Mouse (Mus musculus) lung, adult 2 months (tissue): ENCODE measurements around the gene Spef1. TPM values are rescaled to one million over a fixed set of nuclear protein-coding genes. Genes with fewer than 3 reads are reported as not detected.

Experiments used
- DNase-seq: peaks from one replicate; pipeline ENCODE4 v3.0.0; 2022
- H3K4me1 ChIP-seq: fragments of 200-500 bp; 2 replicates; pipeline ENCODE4 v1.6.1; 2011; ENCODE audit warnings: low read length; ENCODE audit not compliant: control insufficient read depth, insufficient read depth
- H3K4me3 ChIP-seq: fragments of 200-500 bp; replicated peaks from 2 replicates; pipeline ENCODE3; 2011; ENCODE audit warnings: low read depth, mild to moderate bottlenecking, control low read depth, low read length; ENCODE audit errors: extremely low read depth
- CTCF ChIP-seq: fragments of 200-500 bp; IDR thresholded peaks from 2 replicates; pipeline ENCODE4 v1.5.1; 2011; ENCODE audit warnings: mild to moderate bottlenecking, low read length, control low read depth; ENCODE audit not compliant: insufficient read depth
- POLR2A ChIP-seq: fragments of 200-500 bp; IDR thresholded peaks from 2 replicates; pipeline ENCODE4 v1.6.1; 2011; ENCODE audit warnings: low read depth, mild to moderate bottlenecking, control low read depth, low read length, borderline replicate concordance; ENCODE audit errors: extremely low read depth
- WGBS: fragments of 180-500 bp; shearing (Covaris S2); methylation state at CpG from one replicate; pipeline ENCODE4 v1.1.7; 2018; 5-methylcytosine and 5-hydroxymethylcytosine counted together
- polyA plus RNA-seq: library from polyadenylated mRNA; depleted of rRNA; stranded (reverse); fragments of >200 nt; gene quantifications from 2 replicates; pipeline ENCODE4 v1.2.3, GENCODE M21; 2012

The Spef1 gene
- polyA plus RNA-seq, 1 experiment, result 16.6 TPM

GRCm38 (mm10) chr2:131206778-131207177, 19.7 kb upstream of the Spef1 start, which contains the start of gene Ap5s1:
Gene Ap5s1, plus strand, starts transcription at chr2:131207078.
- 80% methylated on average over 4 of the region's 4 CpGs for WGBS
- DNase-seq, result no peak
- H3K4me1 ChIP-seq, result peaks cover 23% of the 10 kb centered on the region
- H3K4me3 ChIP-seq, result no peak within 1 kb of the TSS
- TF ChIP-seq CTCF (no peak), POLR2A (no peak)

- WGBS, result 72% methylated on average over 8 of the region's 8 CpGs
- TF ChIP-seq CTCF, result no peak
- no peak for TF ChIP-seq POLR2A
- H3K4me3 ChIP-seq, result no peak overlapping the region
- DNase-seq, result no peak
- H3K4me1 ChIP-seq, result peaks cover 17% of the 10 kb centered on the region
Observed at GRCm38 (mm10) chr2:131205521-131206182, 18.6 kb upstream of the Spef1 start.

GRCm38 (mm10) chr2:131204410-131204981, 17.4 kb upstream of the Spef1 start:
- Histone ChIP-seq H3K4me3 (peak overlapping the region; percentile 47), H3K4me1 (peaks cover 17% of the 10 kb centered on the region)
- peak; percentile 98 for DNase-seq
- no peak for TF ChIP-seq CTCF
- peak; percentile 47; the same call in 1 of the 2 replicates for TF ChIP-seq POLR2A
- 4% methylated on average over 7 of the region's 7 CpGs for WGBS

- no peak for DNase-seq
- TF ChIP-seq CTCF, result no peak
- TF ChIP-seq POLR2A, result no peak
- peaks cover 13% of the 10 kb centered on the region for H3K4me1 ChIP-seq
- no peak overlapping the region for H3K4me3 ChIP-seq
- WGBS, result 54% methylated on average over 6 of the region's 6 CpGs
Observed at GRCm38 (mm10) chr2:131203816-131204409, 16.8 kb upstream of the Spef1 start.

DNA sequence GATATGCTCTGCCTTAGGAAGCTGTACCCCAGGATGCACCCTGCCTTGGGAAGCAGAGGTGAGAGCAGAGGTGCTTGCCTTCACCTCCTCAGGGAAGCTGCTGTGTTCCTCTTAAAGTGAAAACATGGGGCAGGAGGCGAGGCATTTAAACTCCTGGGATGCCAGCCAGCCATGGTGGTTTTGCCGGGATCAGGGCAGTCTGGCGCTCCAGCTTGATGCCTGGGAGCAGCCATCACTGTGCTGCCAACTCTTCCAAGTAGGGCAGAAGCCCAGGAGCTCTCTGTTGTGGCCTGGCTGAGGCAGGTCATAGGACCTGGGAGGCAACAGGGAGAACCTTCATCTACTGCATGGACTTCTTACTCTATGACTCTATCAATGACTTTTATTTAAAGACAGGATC, 14.2 kb upstream of the Spef1 start:
- DNase-seq, result no peak
- TF ChIP-seq CTCF (no peak), POLR2A (no peak)
- 81% methylated on average over 3 of the region's 3 CpGs for WGBS

GRCm38 (mm10) chr2:131200710-131201109, 13.6 kb upstream of the Spef1 start:
- no peak overlapping the region for H3K4me3 ChIP-seq
- TF ChIP-seq CTCF, result no peak
- no peak for TF ChIP-seq POLR2A
- H3K4me1 ChIP-seq, result peaks cover 15% of the 10 kb centered on the region
- no peak for DNase-seq
- 80% methylated on average over 2 of the region's 2 CpGs for WGBS

More for the DNA sequence above, 14.2 kb upstream of the Spef1 start:
- Histone ChIP-seq H3K4me3 (no peak overlapping the region), H3K4me1 (peaks cover 15% of the 10 kb centered on the region)

DNA sequence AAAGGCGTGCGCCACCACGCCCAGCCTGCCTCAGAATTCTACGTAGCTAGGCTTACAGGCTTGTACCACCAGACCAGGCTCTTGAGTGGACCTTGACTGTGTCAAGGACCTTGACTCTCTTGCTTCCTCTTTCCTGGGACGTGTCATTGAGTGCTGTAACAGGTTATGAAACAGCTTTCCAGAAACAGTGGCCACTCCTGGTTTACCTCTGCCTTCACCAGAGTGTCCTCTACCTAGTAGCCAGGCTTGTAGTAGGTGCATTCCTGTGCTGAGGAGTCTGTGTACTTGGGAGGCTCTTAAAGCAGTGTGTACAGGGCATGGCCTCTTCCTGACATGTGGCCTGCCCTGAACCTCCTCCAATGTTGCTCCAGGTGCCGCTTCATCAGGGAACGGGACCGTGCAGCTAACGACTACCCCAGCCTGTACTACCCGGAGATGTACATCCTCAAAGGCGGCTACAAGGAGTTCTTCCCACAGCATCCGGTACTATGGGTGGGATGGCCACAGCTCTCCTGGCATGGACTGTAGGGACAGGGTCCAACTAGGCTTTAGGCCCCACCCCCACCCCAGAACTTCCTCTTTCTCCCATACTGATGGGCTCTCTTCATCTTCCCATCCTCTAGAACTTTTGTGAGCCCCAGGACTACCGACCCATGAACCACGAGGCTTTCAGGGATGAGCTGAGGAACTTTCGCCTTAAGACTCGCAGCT, 9.7 kb upstream of the Spef1 start:
- TF ChIP-seq CTCF (no peak), POLR2A (peak; percentile 34; the same call in 1 of the 2 replicates)
- WGBS, result 78% methylated on average over 16 of the region's 16 CpGs
- Histone ChIP-seq H3K4me3 (peak overlapping the region; percentile 44), H3K4me1 (peaks cover 2% of the 10 kb centered on the region; the same call in 1 of the 2 replicates)
- peak; percentile 63 for DNase-seq

DNA sequence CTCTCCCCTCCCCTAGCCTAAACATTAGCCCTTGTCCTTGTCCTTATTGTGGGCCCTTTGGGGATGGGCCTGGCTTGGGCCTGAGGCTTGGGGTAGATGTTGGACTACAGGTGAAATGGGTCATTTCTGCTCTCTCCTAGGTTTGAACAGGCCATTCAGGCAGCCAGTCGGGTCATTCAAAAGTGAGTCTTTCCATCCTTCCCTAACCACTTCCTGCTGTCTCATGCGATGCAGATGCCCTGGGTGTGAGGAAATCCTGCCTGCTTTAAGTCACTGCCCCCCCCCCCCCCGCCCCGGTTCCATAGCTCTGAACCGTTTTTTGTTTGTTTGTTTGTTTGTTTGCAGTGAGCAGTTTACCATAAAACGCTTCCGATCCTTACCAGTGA, 3.9 kb upstream of the Spef1 start:
- peaks cover 21% of the 10 kb centered on the region for H3K4me1 ChIP-seq
- WGBS, result 65% methylated on average over 7 of the region's 7 CpGs
- no peak for DNase-seq

DNA sequence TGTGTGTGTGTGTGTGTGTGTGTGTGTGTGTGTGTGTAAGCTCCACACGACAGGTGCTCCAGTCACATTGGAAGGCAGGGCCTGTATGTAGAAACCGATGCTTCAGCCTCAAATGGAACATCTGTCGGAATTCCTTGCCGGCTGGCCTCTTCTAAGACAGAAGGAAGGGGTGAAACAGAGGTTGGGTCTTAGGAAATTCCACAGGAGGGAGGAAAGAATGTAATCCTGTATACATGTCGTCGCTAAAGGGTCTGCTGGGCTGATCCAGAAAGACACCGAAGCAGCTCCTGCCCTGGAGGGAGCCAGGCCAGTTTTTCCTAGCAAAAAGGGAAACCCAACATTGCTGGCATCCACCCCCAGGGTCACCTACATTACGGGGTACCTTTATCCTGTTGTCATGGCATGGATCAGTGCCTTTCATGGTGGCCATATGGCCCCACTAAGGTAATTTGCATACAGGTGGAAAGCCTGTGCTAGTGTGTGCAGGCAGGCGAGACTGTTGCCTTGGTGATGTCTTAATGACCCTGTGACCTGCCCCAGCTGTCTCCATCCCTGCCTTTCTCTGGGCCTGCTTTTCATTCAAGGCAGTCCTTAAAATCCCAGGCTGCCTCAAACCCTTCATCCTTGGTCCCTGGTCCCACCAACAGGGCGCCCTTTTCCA, 3.4 kb upstream of the Spef1 start:
- no peak overlapping the region for H3K4me3 ChIP-seq
- H3K4me1 ChIP-seq, result peaks cover 21% of the 10 kb centered on the region
- DNase-seq, result no peak
- no peak for TF ChIP-seq CTCF
- no peak for TF ChIP-seq POLR2A
- WGBS, result 65% methylated on average over 10 of the region's 10 CpGs

More for the DNA sequence above, 3.9 kb upstream of the Spef1 start:
- no peak overlapping the region for H3K4me3 ChIP-seq
- no peak for TF ChIP-seq POLR2A
- no peak for TF ChIP-seq CTCF
